Mouse (Mus musculus) heart, embryonic 12.5 days (tissue): Measurements from ENCODE around the gene Rsph14. TPM values are rescaled to one million over a fixed set of nuclear protein-coding genes. Genes with fewer than 3 reads are reported as not detected.

ENCODE experiments used
- polyA plus RNA-seq: library from polyadenylated mRNA; unstranded; fragments of >200 nt; fragmentation: Nextera tagmentation; extraction: Ambion mirVana; gene quantifications from 2 replicates; pipeline ENCODE4 v1.2.1, GENCODE M21; 2016

Rsph14 gene
- polyA plus RNA-seq, 1 experiment from 2014 or later, result not detected

Other genes starting within 250 kb of the Rsph14 start
- 1.2 and 1.6 TPM in 2 replicates for gene Gnaz, start 65.4 kb downstream of the Rsph14 start, polyA plus RNA-seq
- gene Rab36, start 4.5 kb upstream of the Rsph14 start, polyA plus RNA-seq, result 4.3 and 4.8 TPM in 2 replicates
- 21.9 and 23.7 TPM in 2 replicates for gene Bcr, start 28.0 kb upstream of the Rsph14 start, polyA plus RNA-seq
- 30.2 and 32.1 TPM in 2 replicates for gene Specc1l, start 179.5 kb upstream of the Rsph14 start, polyA plus RNA-seq